Mouse (Mus musculus): Measurements from ENCODE around the gene Plcl1. TPM values are rescaled to one million over a fixed set of nuclear protein-coding genes. Genes with fewer than 3 reads are reported as not detected.

Plcl1 gene
- polyA plus RNA-seq, 1 experiment from 2014 or later, result 0.77 TPM

- no peaks in the 10 kb centered on the region for H3K27me3 ChIP-seq (ENCODE audit: insufficient read depth, poor library complexity, severe bottlenecking)
- no peaks in the 10 kb centered on the region for H3K9me3 ChIP-seq
- no peak overlapping the region for H3K4me3 ChIP-seq
- no peaks in the 10 kb centered on the region for H3K4me1 ChIP-seq
- WGBS, result 83% methylated on average over 2 of the region's 2 CpGs
- DNase-seq (ENCODE audit: low spot score), result no peak
- no peak overlapping the region for H3K27ac ChIP-seq
- no peaks in the 10 kb centered on the region for H3K36me3 ChIP-seq
Observed at GRCm38 (mm10) chr1:55763171-55763570, 357.4 kb downstream of the Plcl1 start.

GRCm38 (mm10) chr1:55766743-55767142 lies 361.0 kb downstream of the Plcl1 start:
- Histone ChIP-seq H3K27ac (no peak overlapping the region), H3K27me3 (ENCODE audit: insufficient read depth, poor library complexity, severe bottlenecking) (no peaks in the 10 kb centered on the region), H3K36me3 (no peaks in the 10 kb centered on the region), H3K4me3 (no peak overlapping the region), H3K9me3 (no peaks in the 10 kb centered on the region), H3K4me1 (no peaks in the 10 kb centered on the region)
- WGBS, result 46% methylated on average over 1 of the region's 1 CpGs
- DNase-seq (ENCODE audit: low spot score), result no peak

- Histone ChIP-seq H3K27ac (no peak overlapping the region), H3K27me3 (ENCODE audit: insufficient read depth, poor library complexity, severe bottlenecking) (no peaks in the 10 kb centered on the region), H3K4me3 (no peak overlapping the region), H3K36me3 (no peaks in the 10 kb centered on the region), H3K4me1 (no peaks in the 10 kb centered on the region), H3K9me3 (no peaks in the 10 kb centered on the region)
- no peak for DNase-seq (ENCODE audit: low spot score)
Observed at GRCm38 (mm10) chr1:55770072-55770785, 364.5 kb downstream of the Plcl1 start.

DNA sequence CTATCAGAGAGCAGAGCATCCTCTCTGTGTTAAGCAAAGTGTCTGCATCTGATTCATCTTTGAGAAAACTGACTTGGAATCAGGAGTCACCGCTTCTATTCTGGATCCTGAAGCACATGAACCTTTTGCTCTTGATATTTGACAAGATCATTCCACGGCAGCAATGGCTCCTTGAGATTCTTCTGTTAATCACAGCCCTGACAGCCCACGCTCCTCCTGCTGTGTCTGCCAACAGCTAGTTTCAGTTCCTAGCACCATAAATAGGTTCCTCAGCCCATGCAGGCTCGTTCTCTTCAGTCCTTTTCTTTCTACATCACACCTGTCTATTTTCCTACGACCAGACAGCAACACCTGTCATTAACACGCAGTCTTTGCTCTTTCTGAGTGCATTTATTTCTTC lies 387.1 kb downstream of the Plcl1 start:
- Histone ChIP-seq H3K27me3 (ENCODE audit: insufficient read depth, poor library complexity, severe bottlenecking) (no peaks in the 10 kb centered on the region), H3K4me1 (no peaks in the 10 kb centered on the region), H3K9me3 (peaks cover 4% of the 10 kb centered on the region; the same call in 1 of the 2 replicates), H3K27ac (no peak overlapping the region), H3K36me3 (no peaks in the 10 kb centered on the region), H3K4me3 (no peak overlapping the region)
- no peak for DNase-seq (ENCODE audit: low spot score)
- 65% methylated on average over 6 of the region's 6 CpGs for WGBS

Other genes with a start within 250 kb of the Plcl1 start
- gene Rftn2, start 179.1 kb upstream of the Plcl1 start, polyA plus RNA-seq (2016; fragmentation: Nextera tagmentation; extraction: Ambion mirVana), result 3.4 TPM in 2 replicates
- gene Mars2, start 168.7 kb upstream of the Plcl1 start, polyA plus RNA-seq (2016; fragmentation: Nextera tagmentation; extraction: Ambion mirVana), result 3.6 and 4.0 TPM in 2 replicates
- gene Boll, start 42.5 kb upstream of the Plcl1 start, polyA plus RNA-seq (2016; fragmentation: Nextera tagmentation; extraction: Ambion mirVana), result 0.70 and 0.72 TPM in 2 replicates